Mouse (Mus musculus): ENCODE data around the gene Dlg5. TPM values are rescaled to one million over a fixed set of nuclear protein-coding genes. Genes with fewer than 3 reads are reported as not detected.

Dlg5 gene
- total RNA-seq (2021): 10 to 100 TPM; 35.7 to 51.6 TPM
- long read RNA-seq, experiment 1, partial matches to known transcripts: 4 of 10 reads
- long read RNA-seq, experiment 1, other reads (novel, unspliced or antisense): 6 of 10 reads
- long read RNA-seq, experiment 2, partial matches to known transcripts: 10 of 12 reads
- long read RNA-seq, experiment 2, other reads (novel, unspliced or antisense): 2 of 12 reads

GRCm38 (mm10) chr14:24245177-24246081 is at the start of gene Dlg5:
TSS of gene Dlg5 (minus strand) at chr14:24245920.
- DNase-seq (ENCODE audit: low spot score in 2 of 2): peak; percentile 70 to 73

DNA sequence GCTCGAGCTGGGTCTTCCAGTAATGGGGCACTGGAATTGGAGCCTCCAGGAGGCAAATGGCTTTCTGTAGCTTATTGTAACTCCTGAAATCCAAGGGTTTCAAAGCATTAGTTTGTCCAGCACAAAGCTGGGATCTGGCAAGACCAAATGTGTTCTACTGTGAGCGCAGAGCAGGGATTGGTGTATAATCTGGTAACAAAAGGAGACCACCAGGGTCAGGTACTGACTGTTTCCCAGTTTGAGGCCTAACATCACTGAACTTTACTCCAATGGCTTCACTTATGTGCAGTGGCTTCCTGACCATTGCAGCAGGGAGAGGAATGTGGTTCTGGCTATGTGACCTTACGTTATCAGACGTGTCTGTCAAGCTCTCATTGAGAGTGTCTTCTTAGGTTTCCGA is 47.9 kb upstream of the Dlg5 start:
- no peak for DNase-seq (ENCODE audit: low spot score in 2 of 2)

DNA sequence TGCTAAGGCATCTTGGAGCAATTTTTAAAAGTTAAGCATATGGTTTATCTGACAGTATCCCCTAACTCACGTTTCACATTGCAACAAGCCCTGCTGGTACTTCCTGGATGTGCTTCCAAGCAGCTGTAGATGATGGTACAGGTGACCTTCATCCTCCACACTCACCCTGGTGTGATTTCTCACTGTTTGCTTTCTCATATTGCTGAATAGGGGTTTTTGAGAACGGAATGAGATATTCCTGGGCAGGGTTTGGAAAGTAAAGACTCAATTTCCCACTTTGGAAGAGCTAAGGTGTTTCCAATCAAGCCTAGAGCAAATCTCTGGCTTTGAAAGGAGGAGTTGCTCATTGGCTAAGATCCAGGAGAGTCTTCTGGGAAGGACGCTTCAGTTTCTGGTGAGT is 47.2 kb upstream of the Dlg5 start, which contains the start of gene E330034G19Rik:
TSS of gene E330034G19Rik (plus strand) at position 301 of the 400 bp plus-strand sequence.
- DNase-seq (ENCODE audit: low spot score in 2 of 2): no peak

DNA sequence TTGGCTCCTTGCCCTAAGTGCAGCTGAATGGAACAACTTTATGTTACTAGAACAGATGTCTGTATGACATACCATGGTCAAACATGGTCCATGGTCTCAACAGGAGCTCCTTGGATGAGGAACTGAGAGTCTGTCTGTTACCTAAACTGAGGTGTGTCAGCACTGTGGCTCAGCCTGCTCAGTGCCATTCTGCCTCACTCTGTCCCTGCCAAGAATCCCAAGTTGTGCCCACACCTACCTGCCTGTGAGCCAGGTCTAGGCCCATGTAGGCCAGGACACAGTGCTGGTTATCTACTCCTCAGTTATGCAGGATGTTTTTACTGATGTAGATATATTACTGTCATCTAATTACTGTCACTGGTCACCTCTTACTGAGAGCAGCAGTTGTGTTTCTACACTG is 45.0 kb upstream of the Dlg5 start:
- no peak for DNase-seq (ENCODE audit: low spot score in 2 of 2)

GRCm38 (mm10) chr14:24286136-24286535 is 40.4 kb upstream of the Dlg5 start:
- no peak for DNase-seq (ENCODE audit: low spot score in 2 of 2)

GRCm38 (mm10) chr14:24282276-24282675 is 36.6 kb upstream of the Dlg5 start:
- DNase-seq (ENCODE audit: low spot score in 2 of 2): no peak

- DNase-seq (ENCODE audit: low spot score in 2 of 2): no peak
Observed at GRCm38 (mm10) chr14:24281278-24281677, 35.6 kb upstream of the Dlg5 start.

GRCm38 (mm10) chr14:24275534-24275933 is 29.8 kb upstream of the Dlg5 start:
- DNase-seq (ENCODE audit: low spot score in 2 of 2): no peak

DNA sequence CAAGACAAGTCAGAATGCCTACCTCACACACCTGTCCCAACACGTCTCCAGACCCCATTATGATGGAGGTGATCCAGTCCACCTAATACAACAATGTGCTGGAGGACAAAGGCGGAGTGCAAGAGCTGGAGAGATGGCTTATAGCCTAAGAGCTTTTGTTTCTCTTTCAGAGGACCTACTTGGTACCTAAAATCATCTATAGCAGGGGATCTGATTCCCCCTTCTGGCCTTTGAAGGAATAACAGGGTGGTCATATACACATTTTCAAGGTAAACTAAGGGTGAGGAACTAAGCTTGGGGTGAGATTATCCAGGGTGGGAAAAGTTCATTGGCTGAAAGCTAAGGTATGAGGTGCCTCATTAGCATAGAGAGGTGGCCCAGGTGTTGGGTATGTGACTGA is 27.9 kb upstream of the Dlg5 start:
- DNase-seq (ENCODE audit: low spot score in 2 of 2): peak in 1 of 2 experiments; percentile 4

DNA sequence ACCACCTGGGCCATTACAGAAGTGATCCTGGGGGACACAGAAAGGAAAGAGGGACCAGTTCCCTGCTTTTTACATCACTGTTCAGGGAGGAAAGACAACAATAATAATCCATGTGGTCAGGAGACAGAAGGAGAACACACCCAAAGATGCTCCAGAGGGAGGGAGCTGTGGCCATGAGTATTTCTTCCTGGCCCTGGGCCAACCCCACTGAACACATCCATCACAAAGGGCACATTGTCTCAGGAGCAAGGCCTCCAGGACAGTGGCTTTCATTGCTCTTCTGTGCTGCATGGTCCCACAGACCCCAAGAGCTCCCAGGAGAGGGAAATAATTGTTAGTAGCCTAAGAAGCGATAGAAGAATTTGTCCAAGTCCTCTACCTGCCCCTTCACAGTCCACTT is 23.9 kb upstream of the Dlg5 start:
- no peak for DNase-seq (ENCODE audit: low spot score in 2 of 2)

- no peak for DNase-seq (ENCODE audit: low spot score in 2 of 2)
Observed at GRCm38 (mm10) chr14:24262915-24263314, 17.2 kb upstream of the Dlg5 start.

DNA sequence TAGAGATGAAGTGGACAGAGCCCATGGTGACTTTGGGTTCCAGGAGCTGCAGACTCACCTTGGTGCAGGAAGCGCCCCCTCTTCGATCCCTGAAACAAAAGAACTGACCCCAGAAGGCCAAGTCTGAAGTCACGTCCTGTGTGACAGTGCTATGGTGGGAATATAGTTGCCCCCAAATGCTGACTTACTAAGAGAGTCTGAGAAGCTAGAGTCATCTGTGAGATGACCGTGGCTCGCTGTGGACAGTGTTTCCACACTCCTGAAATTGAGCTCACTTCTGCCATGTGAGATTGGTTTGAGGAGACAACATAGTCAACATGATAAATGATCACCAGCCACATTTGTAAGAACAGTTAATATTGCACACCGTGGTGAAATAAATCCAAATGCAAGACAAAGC is 16.7 kb upstream of the Dlg5 start:
- DNase-seq (ENCODE audit: low spot score in 2 of 2): no peak

DNA sequence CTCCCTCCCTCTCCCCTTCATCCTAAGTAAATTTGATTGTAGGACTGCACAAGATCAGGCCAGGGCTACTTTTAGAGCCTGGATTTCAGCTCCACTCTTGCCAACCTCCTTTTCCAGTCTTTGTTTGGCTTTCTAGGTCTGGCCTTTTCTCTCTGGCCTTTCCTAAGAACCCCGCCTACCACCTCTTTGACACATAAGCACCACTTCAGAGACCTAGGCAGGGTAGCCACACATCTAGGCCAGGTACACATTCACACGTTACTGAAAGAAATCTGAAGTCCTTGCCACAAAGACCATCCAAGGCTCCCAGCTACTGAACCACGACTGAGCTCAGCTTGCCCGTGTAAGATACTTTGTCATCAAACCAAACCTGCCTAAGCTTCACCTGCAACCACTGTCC is 14.7 kb upstream of the Dlg5 start:
- no peak for DNase-seq (ENCODE audit: low spot score in 2 of 2)

GRCm38 (mm10) chr14:24255956-24256355 is 10.2 kb upstream of the Dlg5 start:
- DNase-seq (ENCODE audit: low spot score in 2 of 2): no peak

- DNase-seq (ENCODE audit: low spot score in 2 of 2): no peak
Observed at GRCm38 (mm10) chr14:24253611-24254202, 8.0 kb upstream of the Dlg5 start.

DNA sequence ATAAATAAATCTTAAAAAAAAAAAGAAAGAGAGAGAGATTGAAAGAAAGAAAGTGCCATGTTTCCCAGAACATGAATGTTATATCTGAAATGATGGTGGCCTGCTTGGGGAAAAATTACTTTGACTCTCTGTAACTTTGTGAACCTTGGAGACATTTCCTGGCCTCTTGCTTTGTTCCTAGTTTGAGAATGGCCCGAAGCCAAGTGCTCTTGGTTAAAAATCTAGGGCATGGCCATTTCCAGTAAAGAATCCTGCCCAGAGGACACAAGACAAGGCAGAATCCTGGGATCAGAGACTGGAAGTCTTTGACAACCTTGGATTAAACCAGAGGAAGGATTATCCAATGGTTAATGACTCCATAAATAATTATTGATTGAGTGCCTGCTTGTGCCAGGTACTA is 5.6 kb upstream of the Dlg5 start:
- DNase-seq (ENCODE audit: low spot score in 2 of 2): no peak

GRCm38 (mm10) chr14:24249926-24250325 is 4.2 kb upstream of the Dlg5 start:
- no peak for DNase-seq (ENCODE audit: low spot score in 2 of 2)

GRCm38 (mm10) chr14:24244330-24245176 is 1.2 kb downstream of the Dlg5 start:
- DNase-seq (ENCODE audit: low spot score in 2 of 2): no peak

GRCm38 (mm10) chr14:24242016-24242415 is 3.7 kb downstream of the Dlg5 start:
- no peak for DNase-seq (ENCODE audit: low spot score in 2 of 2)

DNA sequence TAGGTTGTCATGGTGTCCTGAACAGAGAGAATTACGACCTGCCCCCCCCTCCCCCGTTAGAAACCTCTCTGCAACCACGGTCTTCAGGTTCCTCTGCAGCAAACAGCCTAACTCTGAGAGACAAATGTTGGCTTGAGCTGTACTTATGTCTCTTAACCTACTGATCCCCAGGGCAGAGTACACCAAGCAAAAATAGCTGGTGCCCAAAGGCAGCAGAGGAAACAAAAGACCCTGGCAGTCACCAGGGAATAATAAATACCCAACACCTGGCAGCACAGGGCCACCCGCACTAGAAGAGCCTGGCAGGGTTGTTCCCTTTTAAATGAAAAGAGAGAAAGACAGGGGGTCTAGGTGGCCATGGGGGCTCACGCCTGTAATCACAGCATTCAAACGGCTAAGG is 4.9 kb downstream of the Dlg5 start:
- DNase-seq (ENCODE audit: low spot score in 2 of 2): no peak

GRCm38 (mm10) chr14:24239651-24240050 is 6.1 kb downstream of the Dlg5 start:
- no peak for DNase-seq (ENCODE audit: low spot score in 2 of 2)

All from adrenal gland, adult 18-20 months (tissue).